14 mouse cellular contexts compared by ENCODE assay signal in the genomic region with DNA sequence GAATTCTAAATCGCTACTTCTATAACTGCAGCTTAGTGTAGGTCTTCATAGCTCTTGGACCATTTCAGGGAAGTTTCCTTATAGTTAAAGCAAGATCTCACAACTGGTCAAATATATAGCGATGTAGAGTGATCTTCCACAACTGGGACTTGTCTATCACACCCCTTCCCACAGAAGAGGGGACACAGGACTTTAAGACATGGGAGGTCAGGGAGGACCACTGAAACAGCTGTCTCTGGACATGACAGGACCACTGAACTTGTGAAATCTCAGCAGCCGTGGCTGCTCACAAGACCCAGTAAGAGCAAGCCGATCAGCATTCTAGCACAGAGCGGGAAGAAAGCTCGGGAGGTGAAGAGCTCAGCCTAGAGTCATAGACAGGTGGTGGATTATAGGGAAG.
DNase-seq lines count a peak whose midpoint lies in the region; ATAC-seq and TF ChIP-seq lines count a peak whose summit lies in the region.
"Had no signal": no experiment of that assay in that cellular context is flagged by ENCODE, and none has a peak within 500 bp of the region (broad histone marks: within the 10 kb centered on the region; RNA-seq: fewer than 3 reads in every experiment).

No protein-coding gene starts in this region.

- no peaks in the 10 kb centered on the region for H3K9me3 ChIP-seq in heart, embryonic 10.5 days
- no peaks in the 10 kb centered on the region; the same call in 1 of the 2 replicates for H3K9me3 ChIP-seq in lung, embryonic 16.5 days (ENCODE audit: control insufficient read depth, low read length)
- no peaks in the 10 kb centered on the region for H3K9me3 ChIP-seq in forebrain, postnatal 0 days (ENCODE audit: low read length)
- H3K9me3 ChIP-seq in hindbrain, embryonic 16.5 days (ENCODE audit: control insufficient read depth, low read length): no peaks in the 10 kb centered on the region
- H3K9me3 ChIP-seq: embryonic facial prominence, embryonic 15.5 days; heart, embryonic 13.5 days; liver, embryonic 12.5 days had no signal

- DNase-seq in heart, embryonic 10.5 days (ENCODE audit: low spot score): no peak
- no peak for DNase-seq in heart, postnatal 25 days (ENCODE audit: low spot score)
- DNase-seq in lung, postnatal 36 days: no peak
- no peak for DNase-seq in forebrain, postnatal 0 days
- DNase-seq in spleen, postnatal 10 days (ENCODE audit: low spot score in 2 of 2): no peak
- DNase-seq: kidney, postnatal 36 days had no signal

- intact Hi-C loops in heart, postnatal 25 days (cut with DNase I): no loop called here

- H3K4me2 ChIP-seq in lung, embryonic 16.5 days (ENCODE audit: low read depth, low read length): no peak overlapping the region
- H3K4me2 ChIP-seq in forebrain, postnatal 0 days (ENCODE audit: low read depth): no peak overlapping the region
- no peak overlapping the region for H3K4me2 ChIP-seq in hindbrain, embryonic 16.5 days (ENCODE audit: low read length)
- H3K4me2 ChIP-seq: embryonic facial prominence, embryonic 15.5 days; heart, embryonic 13.5 days; liver, embryonic 12.5 days had no signal

- H3K27ac ChIP-seq in heart, embryonic 10.5 days: peak overlapping the region; percentile 75; the same call in 1 of the 2 replicates
- no peak overlapping the region for H3K27ac ChIP-seq in lung, embryonic 16.5 days (ENCODE audit: low read length)
- H3K27ac ChIP-seq in forebrain, postnatal 0 days (ENCODE audit: low read depth, low read length): peak overlapping the region; percentile 15; the same call in 1 of the 2 replicates
- peak overlapping the region; percentile 58; the same call in 1 of the 2 replicates for H3K27ac ChIP-seq in hindbrain, embryonic 16.5 days (ENCODE audit: low read depth, low read length)
- H3K27ac ChIP-seq: embryonic facial prominence, embryonic 15.5 days; heart, embryonic 13.5 days; liver, embryonic 12.5 days; stomach, postnatal 0 days had no signal

- H3K36me3 ChIP-seq in heart, embryonic 10.5 days: no peaks in the 10 kb centered on the region
- no peaks in the 10 kb centered on the region for H3K36me3 ChIP-seq in lung, embryonic 16.5 days (ENCODE audit: control insufficient read depth, insufficient read depth, low read length)
- H3K36me3 ChIP-seq in forebrain, postnatal 0 days (ENCODE audit: insufficient read depth): no peaks in the 10 kb centered on the region
- no peaks in the 10 kb centered on the region for H3K36me3 ChIP-seq in hindbrain, embryonic 16.5 days (ENCODE audit: control insufficient read depth, insufficient read depth, low read length)
- H3K36me3 ChIP-seq: embryonic facial prominence, embryonic 15.5 days; heart, embryonic 13.5 days; liver, embryonic 12.5 days had no signal

- ATAC-seq in lung, embryonic 16.5 days (ENCODE audit: low read depth): peak; percentile 73
- no peak for ATAC-seq in forebrain, postnatal 0 days
- ATAC-seq in hindbrain, embryonic 16.5 days: no peak
- ATAC-seq: intestine, embryonic 16.5 days; liver, embryonic 12.5 days had no signal

- H3K9ac ChIP-seq in lung, embryonic 16.5 days (ENCODE audit: low read length): no peak overlapping the region
- H3K9ac ChIP-seq in forebrain, postnatal 0 days: no peak overlapping the region
- no peak overlapping the region for H3K9ac ChIP-seq in hindbrain, embryonic 16.5 days (ENCODE audit: low read depth, low read length)
- H3K9ac ChIP-seq: embryonic facial prominence, embryonic 15.5 days; heart, embryonic 13.5 days; liver, embryonic 12.5 days had no signal

- TF ChIP-seq CTCF in forebrain, postnatal 0 days (IDR thresholded peaks at IDR 0.05; ENCODE audit: low read depth): no peak

- no peak overlapping the region for H3K4me3 ChIP-seq in heart, embryonic 10.5 days
- H3K4me3 ChIP-seq in lung, embryonic 16.5 days (ENCODE audit: low read length): no peak overlapping the region
- no peak overlapping the region for H3K4me3 ChIP-seq in forebrain, postnatal 0 days (ENCODE audit: low read depth, low read length)
- no peak overlapping the region for H3K4me3 ChIP-seq in hindbrain, embryonic 16.5 days (ENCODE audit: low read length)
- H3K4me3 ChIP-seq: embryonic facial prominence, embryonic 15.5 days; heart, embryonic 13.5 days; liver, embryonic 12.5 days; myocyte had no signal

- 87% methylated on average over 6 of the region's 6 CpGs for WGBS in heart, embryonic 10.5 days
- 61% methylated on average over 6 of the region's 6 CpGs for WGBS in lung, embryonic 16.5 days
- 87% methylated on average over 6 of the region's 6 CpGs for WGBS in forebrain, postnatal 0 days
- WGBS in hindbrain, embryonic 16.5 days: 81% methylated on average over 6 of the region's 6 CpGs

- H3K27me3 ChIP-seq in heart, embryonic 10.5 days (ENCODE audit: insufficient read depth, poor library complexity, severe bottlenecking): no peaks in the 10 kb centered on the region
- H3K27me3 ChIP-seq in lung, embryonic 16.5 days (ENCODE audit: control insufficient read depth, insufficient read depth, low read depth, low read length): no peaks in the 10 kb centered on the region
- no peaks in the 10 kb centered on the region for H3K27me3 ChIP-seq in forebrain, postnatal 0 days (ENCODE audit: insufficient read depth, low read length)
- no peaks in the 10 kb centered on the region for H3K27me3 ChIP-seq in hindbrain, embryonic 16.5 days (replicated peaks; ENCODE audit: control insufficient read depth, insufficient read depth, low read length)
- H3K27me3 ChIP-seq: embryonic facial prominence, embryonic 15.5 days; heart, embryonic 13.5 days had no signal

- H3K4me1 ChIP-seq in heart, embryonic 10.5 days: peaks cover 61% of the 10 kb centered on the region
- H3K4me1 ChIP-seq in lung, embryonic 16.5 days (replicated peaks; ENCODE audit: control insufficient read depth, insufficient read depth, low read length): peaks cover 9% of the 10 kb centered on the region; the same call in 1 of the 2 replicates
- H3K4me1 ChIP-seq in forebrain, postnatal 0 days (ENCODE audit: insufficient read depth): peaks cover 10% of the 10 kb centered on the region
- peaks cover 21% of the 10 kb centered on the region for H3K4me1 ChIP-seq in hindbrain, embryonic 16.5 days (ENCODE audit: control insufficient read depth, insufficient read depth, low read depth, low read length)
